Mouse (Mus musculus) hindbrain, embryonic 15.5 days (tissue): Measurements from ENCODE around the gene Evi2a. TPM values are rescaled to one million over a fixed set of nuclear protein-coding genes. Genes with fewer than 3 reads are reported as not detected.

Experiments used
- ATAC-seq: fragments of 200-750 bp; cut with Nextera tagmentation; 2 replicates; pipeline ENCODE4 v1.8.0; 2017; ENCODE audit warnings: low read depth, moderate number of reproducible peaks, moderate TSS enrichment; ENCODE audit not compliant: low FRiP score
- H3K27ac ChIP-seq: fragments of 300-500 bp; sonication (generic); replicated peaks from 2 replicates; pipeline ENCODE4 v1.5.1; 2015; ENCODE audit warnings: mild to moderate bottlenecking, inconsistent platforms
- H3K27me3 ChIP-seq: fragments of 300-500 bp; sonication (generic); 2 replicates; pipeline ENCODE4 v1.6.1; 2015; ENCODE audit warnings: control low read depth, inconsistent platforms
- H3K36me3 ChIP-seq: fragments of 300-500 bp; sonication (generic); 2 replicates; pipeline ENCODE4 v1.6.1; 2015; ENCODE audit warnings: control low read depth, inconsistent platforms
- H3K4me1 ChIP-seq: fragments of 300-500 bp; sonication (generic); replicated peaks from 2 replicates; pipeline ENCODE4 v1.6.1; 2015; ENCODE audit warnings: control low read depth, inconsistent platforms
- H3K4me2 ChIP-seq: fragments of 300-500 bp; sonication (generic); 2 replicates; pipeline ENCODE4 v1.6.1; 2015; ENCODE audit warnings: moderate library complexity, mild to moderate bottlenecking, inconsistent platforms
- H3K4me3 ChIP-seq: fragments of 300-500 bp; sonication (generic); 2 replicates; pipeline ENCODE4 v1.5.1; 2015; ENCODE audit warnings: mild to moderate bottlenecking, inconsistent platforms
- H3K9ac ChIP-seq: fragments of 300-500 bp; sonication (generic); 2 replicates; pipeline ENCODE4 v1.6.1; 2015; ENCODE audit warnings: inconsistent platforms
- H3K9me3 ChIP-seq: fragments of 300-500 bp; sonication (generic); 2 replicates; pipeline ENCODE4 v1.6.1; 2016; ENCODE audit warnings: control low read depth, inconsistent platforms
- WGBS: fragments of 180-500 bp; shearing (Covaris S2); methylation state at CpG from one replicate; pipeline ENCODE4 v1.1.7; 2015; 5-methylcytosine and 5-hydroxymethylcytosine counted together
- polyA plus RNA-seq: library from polyadenylated mRNA; unstranded; fragments of >200 nt; fragmentation: Nextera tagmentation; extraction: Ambion mirVana; gene quantifications from 2 replicates; pipeline ENCODE4 v1.2.1, GENCODE M21; 2015

Evi2a gene
- 3.2 and 3.7 TPM in 2 replicates for polyA plus RNA-seq

GRCm38 (mm10) chr11:79530333-79530761 is at the start of gene Evi2a, which contains the start of gene Evi2:
Evi2a (minus strand) TSS chr11:79530609.
Evi2 (minus strand) TSS chr11:79530589.
- ATAC-seq: no peak
- no peaks in the 10 kb centered on the region for H3K27me3 ChIP-seq
- no peak within 1 kb of the TSS for H3K27ac ChIP-seq
- no peak within 1 kb of the TSS for H3K4me3 ChIP-seq
- 83% methylated on average over 7 of the region's 7 CpGs for WGBS
- H3K9ac ChIP-seq: no peak within 1 kb of the TSS
- H3K9me3 ChIP-seq: no peaks in the 10 kb centered on the region
- no peaks in the 10 kb centered on the region for H3K36me3 ChIP-seq
- H3K4me2 ChIP-seq: no peak within 1 kb of the TSS
- peaks cover 8% of the 10 kb centered on the region for H3K4me1 ChIP-seq

GRCm38 (mm10) chr11:79577741-79578140 is 47.3 kb upstream of the Evi2a start:
- Histone ChIP-seq H3K27ac (no peak overlapping the region), H3K9ac (no peak overlapping the region), H3K4me3 (no peak overlapping the region), H3K9me3 (no peaks in the 10 kb centered on the region), H3K27me3 (no peaks in the 10 kb centered on the region), H3K4me2 (no peak overlapping the region), H3K4me1 (no peaks in the 10 kb centered on the region), H3K36me3 (peaks cover 26% of the 10 kb centered on the region)
- ATAC-seq: no peak; the same call in 1 of the 2 replicates
- WGBS: 58% methylated on average over 5 of the region's 5 CpGs

GRCm38 (mm10) chr11:79575383-79576073 is 45.1 kb upstream of the Evi2a start:
- no peak overlapping the region for H3K4me2 ChIP-seq
- H3K9me3 ChIP-seq: no peaks in the 10 kb centered on the region
- H3K27ac ChIP-seq: no peak overlapping the region
- no peaks in the 10 kb centered on the region for H3K27me3 ChIP-seq
- no peaks in the 10 kb centered on the region for H3K4me1 ChIP-seq
- WGBS: 86% methylated on average over 14 of the region's 14 CpGs
- H3K36me3 ChIP-seq: peaks cover 40% of the 10 kb centered on the region
- H3K9ac ChIP-seq: no peak overlapping the region
- H3K4me3 ChIP-seq: no peak overlapping the region
- no peak for ATAC-seq

- WGBS: 81% methylated on average over 3 of the region's 3 CpGs
- Histone ChIP-seq H3K4me3 (no peak overlapping the region), H3K27me3 (no peaks in the 10 kb centered on the region), H3K9ac (no peak overlapping the region), H3K4me1 (no peaks in the 10 kb centered on the region), H3K4me2 (no peak overlapping the region), H3K9me3 (no peaks in the 10 kb centered on the region), H3K36me3 (peaks cover 54% of the 10 kb centered on the region), H3K27ac (no peak overlapping the region)
- no peak for ATAC-seq
Measured at GRCm38 (mm10) chr11:79573836-79574235, 43.4 kb upstream of the Evi2a start.

- no peak overlapping the region for H3K27ac ChIP-seq
- peaks cover 68% of the 10 kb centered on the region for H3K36me3 ChIP-seq
- no peaks in the 10 kb centered on the region for H3K4me1 ChIP-seq
- ATAC-seq: no peak
- H3K27me3 ChIP-seq: no peaks in the 10 kb centered on the region
- no peaks in the 10 kb centered on the region for H3K9me3 ChIP-seq
- WGBS: 93% methylated on average over 2 of the region's 2 CpGs
- H3K4me2 ChIP-seq: no peak overlapping the region
- no peak overlapping the region for H3K9ac ChIP-seq
- no peak overlapping the region for H3K4me3 ChIP-seq
Measured at GRCm38 (mm10) chr11:79570319-79570718, 39.9 kb upstream of the Evi2a start.

GRCm38 (mm10) chr11:79568197-79568911 is 37.9 kb upstream of the Evi2a start:
- H3K36me3 ChIP-seq: peaks cover 69% of the 10 kb centered on the region
- H3K4me2 ChIP-seq: no peak overlapping the region
- no peaks in the 10 kb centered on the region for H3K4me1 ChIP-seq
- no peak for ATAC-seq
- H3K9me3 ChIP-seq: no peaks in the 10 kb centered on the region
- no peak overlapping the region for H3K9ac ChIP-seq
- H3K27me3 ChIP-seq: no peaks in the 10 kb centered on the region
- no peak overlapping the region for H3K4me3 ChIP-seq
- 92% methylated on average over 11 of the region's 11 CpGs for WGBS
- no peak overlapping the region for H3K27ac ChIP-seq

GRCm38 (mm10) chr11:79566947-79567346 is 36.5 kb upstream of the Evi2a start:
- WGBS: 65% methylated on average over 1 of the region's 1 CpGs
- H3K9ac ChIP-seq: no peak overlapping the region
- H3K4me2 ChIP-seq: no peak overlapping the region
- no peaks in the 10 kb centered on the region for H3K27me3 ChIP-seq
- peaks cover 69% of the 10 kb centered on the region for H3K36me3 ChIP-seq
- no peaks in the 10 kb centered on the region for H3K9me3 ChIP-seq
- no peak overlapping the region for H3K27ac ChIP-seq
- no peak overlapping the region for H3K4me3 ChIP-seq
- no peaks in the 10 kb centered on the region for H3K4me1 ChIP-seq
- no peak for ATAC-seq

GRCm38 (mm10) chr11:79563493-79563892 is 33.1 kb upstream of the Evi2a start:
- WGBS: 93% methylated on average over 7 of the region's 7 CpGs
- Histone ChIP-seq H3K4me2 (no peak overlapping the region), H3K27ac (no peak overlapping the region), H3K36me3 (peaks cover 63% of the 10 kb centered on the region), H3K9ac (no peak overlapping the region), H3K9me3 (no peaks in the 10 kb centered on the region), H3K4me1 (no peaks in the 10 kb centered on the region), H3K4me3 (no peak overlapping the region), H3K27me3 (no peaks in the 10 kb centered on the region)
- ATAC-seq: no peak

- Histone ChIP-seq H3K9me3 (no peaks in the 10 kb centered on the region), H3K9ac (no peak overlapping the region), H3K4me3 (no peak overlapping the region), H3K4me2 (no peak overlapping the region), H3K27ac (no peak overlapping the region), H3K36me3 (peaks cover 58% of the 10 kb centered on the region), H3K4me1 (no peaks in the 10 kb centered on the region), H3K27me3 (no peaks in the 10 kb centered on the region)
- 92% methylated on average over 4 of the region's 4 CpGs for WGBS
- ATAC-seq: no peak
Measured at GRCm38 (mm10) chr11:79560536-79560935, 30.1 kb upstream of the Evi2a start.

- peaks cover 80% of the 10 kb centered on the region for H3K36me3 ChIP-seq
- no peaks in the 10 kb centered on the region for H3K27me3 ChIP-seq
- 100% methylated on average over 1 of the region's 1 CpGs for WGBS
- H3K27ac ChIP-seq: no peak overlapping the region
- H3K9me3 ChIP-seq: no peaks in the 10 kb centered on the region
- H3K4me1 ChIP-seq: no peaks in the 10 kb centered on the region
- H3K9ac ChIP-seq: no peak overlapping the region
- no peak overlapping the region for H3K4me2 ChIP-seq
- ATAC-seq: no peak
- H3K4me3 ChIP-seq: no peak overlapping the region
Measured at GRCm38 (mm10) chr11:79552622-79553021, 22.2 kb upstream of the Evi2a start.

- Histone ChIP-seq H3K4me1 (peaks cover 8% of the 10 kb centered on the region), H3K4me2 (no peak overlapping the region), H3K27me3 (no peaks in the 10 kb centered on the region), H3K36me3 (peaks cover 23% of the 10 kb centered on the region), H3K9ac (no peak overlapping the region), H3K27ac (no peak overlapping the region), H3K4me3 (no peak overlapping the region), H3K9me3 (no peaks in the 10 kb centered on the region)
- 97% methylated on average over 3 of the region's 3 CpGs for WGBS
- ATAC-seq: no peak
Measured at GRCm38 (mm10) chr11:79536293-79536692, 5.9 kb upstream of the Evi2a start.

GRCm38 (mm10) chr11:79535554-79535953 is 5.1 kb upstream of the Evi2a start:
- no peaks in the 10 kb centered on the region for H3K9me3 ChIP-seq
- H3K4me3 ChIP-seq: no peak overlapping the region
- WGBS: 94% methylated on average over 4 of the region's 4 CpGs
- H3K4me1 ChIP-seq: peaks cover 8% of the 10 kb centered on the region
- H3K36me3 ChIP-seq: peaks cover 18% of the 10 kb centered on the region
- no peak for ATAC-seq
- H3K9ac ChIP-seq: no peak overlapping the region
- H3K4me2 ChIP-seq: no peak overlapping the region
- no peaks in the 10 kb centered on the region for H3K27me3 ChIP-seq
- H3K27ac ChIP-seq: no peak overlapping the region
